Mouse (Mus musculus): Measurements from ENCODE around the gene Map7. TPM values are rescaled to one million over a fixed set of nuclear protein-coding genes. Genes with fewer than 3 reads are reported as not detected.

Gene Map7
- total and polyA plus RNA-seq, 2 experiments, result 11.1 to 13.7 TPM

DNA sequence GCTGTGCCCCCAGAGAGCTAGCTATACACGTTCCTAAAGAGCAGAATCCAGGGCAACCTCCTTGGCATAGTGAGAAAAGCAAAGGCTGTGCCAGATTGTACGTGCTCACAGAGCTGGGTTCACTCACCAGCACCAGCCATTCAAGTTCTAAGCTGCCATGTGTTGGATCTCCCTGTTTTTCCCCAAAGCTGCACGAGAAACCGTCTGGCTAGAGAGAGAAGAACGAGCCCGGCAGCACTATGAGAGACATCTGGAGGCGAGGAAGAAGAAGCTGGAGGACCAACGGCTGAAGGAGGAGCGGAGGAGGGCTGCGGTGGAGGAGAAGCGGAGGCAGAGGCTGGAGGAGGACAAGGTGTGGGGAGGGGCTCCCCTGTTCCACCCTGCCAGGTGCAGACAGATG, 96.8 kb downstream of the Map7 start:
- Histone ChIP-seq H3K27ac (replicated peaks; ENCODE audit: insufficient read depth, low read depth, low read length) (no peak overlapping the region), H3K4me3 (ENCODE audit: insufficient read depth, low read depth, low read length) (no peak overlapping the region), H3K4me1 (ENCODE audit: control insufficient read depth, insufficient read depth, low read length) (no peaks in the 10 kb centered on the region), H3K9ac (ENCODE audit: low read depth, low read length) (no peak overlapping the region), H3K36me3 (ENCODE audit: control insufficient read depth, insufficient read depth, low read length) (peaks cover 12% of the 10 kb centered on the region; the same call in 1 of the 2 replicates), H3K79me2 (ENCODE audit: control insufficient read depth, insufficient read depth, low read length) (no peaks in the 10 kb centered on the region), H3K27me3 (ENCODE audit: control insufficient read depth, insufficient read depth, low read length) (no peaks in the 10 kb centered on the region)
- TF ChIP-seq POLR2A (IDR thresholded peaks at IDR 0.05; ENCODE audit: extremely low read depth, insufficient read depth, low read length) (no peak), CTCF (IDR thresholded peaks at IDR 0.05; ENCODE audit: low read depth, low read length) (no peak)
- WGBS, result 93% methylated on average over 11 of the region's 11 CpGs
- DNase-seq (ENCODE audit: extremely low read depth, low read depth, low spot score), result no peak

DNA sequence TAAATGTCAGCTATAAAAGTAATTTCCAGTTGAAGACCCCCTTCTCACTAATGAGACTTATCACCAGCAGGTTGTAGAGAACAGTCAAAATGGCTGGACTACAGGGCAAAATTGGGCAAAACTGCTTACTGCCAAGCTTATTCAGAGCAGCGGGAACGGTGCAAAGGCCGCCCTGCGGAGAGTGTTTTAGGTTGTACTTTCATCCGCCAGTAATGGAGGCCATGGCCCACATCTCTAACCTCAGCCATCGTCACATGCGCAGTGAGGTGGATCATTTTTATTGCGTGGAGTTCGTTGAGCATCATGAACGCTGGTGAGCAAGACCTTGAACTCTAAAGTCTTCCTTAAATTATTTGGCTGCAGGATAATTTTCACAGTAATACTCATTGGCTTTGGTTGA, 100.8 kb downstream of the Map7 start:
- Histone ChIP-seq H3K27ac (replicated peaks; ENCODE audit: insufficient read depth, low read depth, low read length) (no peak overlapping the region), H3K4me3 (ENCODE audit: insufficient read depth, low read depth, low read length) (no peak overlapping the region), H3K27me3 (ENCODE audit: control insufficient read depth, insufficient read depth, low read length) (no peaks in the 10 kb centered on the region), H3K4me1 (ENCODE audit: control insufficient read depth, insufficient read depth, low read length) (no peaks in the 10 kb centered on the region), H3K79me2 (ENCODE audit: control insufficient read depth, insufficient read depth, low read length) (no peaks in the 10 kb centered on the region), H3K36me3 (ENCODE audit: control insufficient read depth, insufficient read depth, low read length) (peaks cover 19% of the 10 kb centered on the region; the same call in 1 of the 2 replicates), H3K9ac (ENCODE audit: low read depth, low read length) (no peak overlapping the region)
- WGBS, result 96% methylated on average over 10 of the region's 10 CpGs
- no peak for DNase-seq (ENCODE audit: extremely low read depth, low read depth, low spot score)
- TF ChIP-seq CTCF (IDR thresholded peaks at IDR 0.05; ENCODE audit: low read depth, low read length) (no peak), POLR2A (IDR thresholded peaks at IDR 0.05; ENCODE audit: extremely low read depth, insufficient read depth, low read length) (no peak)

DNA sequence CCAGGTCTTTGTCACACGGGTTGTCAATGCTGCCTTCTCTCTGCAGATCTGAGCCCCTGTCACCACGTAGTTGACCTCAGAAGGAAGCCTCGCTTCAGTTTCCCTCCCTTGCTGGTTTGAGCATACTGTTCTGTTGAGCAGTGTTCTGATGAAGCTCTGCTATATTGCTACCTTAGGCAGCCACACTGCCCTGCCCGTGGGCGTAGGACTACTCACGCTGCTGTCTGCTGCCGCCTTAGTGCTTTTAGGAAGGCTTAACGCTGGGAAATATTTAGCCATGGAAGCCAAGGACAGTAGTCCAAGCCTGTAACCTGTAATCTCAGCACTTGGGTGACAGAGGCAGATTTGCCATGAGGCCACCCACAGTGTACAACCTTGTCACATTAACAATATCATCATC, 107.3 kb downstream of the Map7 start:
- no peak overlapping the region for H3K9ac ChIP-seq (ENCODE audit: low read depth, low read length)
- no peak for DNase-seq (ENCODE audit: extremely low read depth, low read depth, low spot score)
- no peak overlapping the region for H3K27ac ChIP-seq (replicated peaks; ENCODE audit: insufficient read depth, low read depth, low read length)
- peaks cover 21% of the 10 kb centered on the region; the same call in 1 of the 2 replicates for H3K36me3 ChIP-seq (ENCODE audit: control insufficient read depth, insufficient read depth, low read length)
- H3K79me2 ChIP-seq (ENCODE audit: control insufficient read depth, insufficient read depth, low read length), result no peaks in the 10 kb centered on the region
- no peaks in the 10 kb centered on the region for H3K4me1 ChIP-seq (ENCODE audit: control insufficient read depth, insufficient read depth, low read length)
- TF ChIP-seq CTCF (IDR thresholded peaks at IDR 0.05; ENCODE audit: low read depth, low read length), result no peak
- no peak for TF ChIP-seq POLR2A (IDR thresholded peaks at IDR 0.05; ENCODE audit: extremely low read depth, insufficient read depth, low read length)
- 87% methylated on average over 8 of the region's 8 CpGs for WGBS
- H3K4me3 ChIP-seq (ENCODE audit: insufficient read depth, low read depth, low read length), result no peak overlapping the region
- H3K27me3 ChIP-seq (ENCODE audit: control insufficient read depth, insufficient read depth, low read length), result no peaks in the 10 kb centered on the region

DNA sequence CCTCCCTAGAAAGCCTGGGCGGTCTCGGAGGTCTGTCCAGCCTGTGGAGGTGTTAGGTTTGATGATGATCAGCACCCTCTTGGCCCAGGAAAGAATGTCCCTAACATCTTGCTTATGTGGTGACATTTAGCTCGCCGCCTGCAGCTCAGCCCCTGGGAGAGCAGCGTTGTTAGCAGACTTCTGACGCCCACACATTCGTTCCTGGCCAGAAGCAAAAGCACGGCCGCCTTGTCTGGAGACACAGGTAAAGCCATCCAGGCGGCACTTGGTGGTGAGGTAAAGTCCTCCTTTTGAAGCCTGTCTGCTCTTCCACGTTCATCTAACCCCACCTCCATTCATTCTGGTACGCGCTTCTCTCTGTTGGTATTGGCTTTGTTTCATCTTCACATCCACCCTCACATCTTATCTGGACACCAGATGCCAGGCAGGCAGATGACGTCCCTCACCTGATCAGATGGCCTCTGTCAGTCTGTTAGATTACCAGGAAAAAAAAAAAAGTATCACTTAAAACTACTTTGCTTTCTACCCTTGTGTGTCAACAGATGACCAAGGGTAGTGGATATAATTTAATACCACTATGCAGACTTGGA, 108.9 kb downstream of the Map7 start:
- 81% methylated on average over 14 of the region's 14 CpGs for WGBS
- no peaks in the 10 kb centered on the region for H3K79me2 ChIP-seq (ENCODE audit: control insufficient read depth, insufficient read depth, low read length)
- H3K27ac ChIP-seq (replicated peaks; ENCODE audit: insufficient read depth, low read depth, low read length), result no peak overlapping the region
- H3K4me3 ChIP-seq (ENCODE audit: insufficient read depth, low read depth, low read length), result no peak overlapping the region
- DNase-seq (ENCODE audit: extremely low read depth, low read depth, low spot score), result no peak
- H3K27me3 ChIP-seq (ENCODE audit: control insufficient read depth, insufficient read depth, low read length), result no peaks in the 10 kb centered on the region
- no peak overlapping the region for H3K9ac ChIP-seq (ENCODE audit: low read depth, low read length)
- TF ChIP-seq POLR2A (IDR thresholded peaks at IDR 0.05; ENCODE audit: extremely low read depth, insufficient read depth, low read length), result no peak
- no peak for TF ChIP-seq CTCF (IDR thresholded peaks at IDR 0.05; ENCODE audit: low read depth, low read length)
- H3K4me1 ChIP-seq (ENCODE audit: control insufficient read depth, insufficient read depth, low read length), result no peaks in the 10 kb centered on the region
- H3K36me3 ChIP-seq (ENCODE audit: control insufficient read depth, insufficient read depth, low read length), result peaks cover 22% of the 10 kb centered on the region; the same call in 1 of the 2 replicates

DNA sequence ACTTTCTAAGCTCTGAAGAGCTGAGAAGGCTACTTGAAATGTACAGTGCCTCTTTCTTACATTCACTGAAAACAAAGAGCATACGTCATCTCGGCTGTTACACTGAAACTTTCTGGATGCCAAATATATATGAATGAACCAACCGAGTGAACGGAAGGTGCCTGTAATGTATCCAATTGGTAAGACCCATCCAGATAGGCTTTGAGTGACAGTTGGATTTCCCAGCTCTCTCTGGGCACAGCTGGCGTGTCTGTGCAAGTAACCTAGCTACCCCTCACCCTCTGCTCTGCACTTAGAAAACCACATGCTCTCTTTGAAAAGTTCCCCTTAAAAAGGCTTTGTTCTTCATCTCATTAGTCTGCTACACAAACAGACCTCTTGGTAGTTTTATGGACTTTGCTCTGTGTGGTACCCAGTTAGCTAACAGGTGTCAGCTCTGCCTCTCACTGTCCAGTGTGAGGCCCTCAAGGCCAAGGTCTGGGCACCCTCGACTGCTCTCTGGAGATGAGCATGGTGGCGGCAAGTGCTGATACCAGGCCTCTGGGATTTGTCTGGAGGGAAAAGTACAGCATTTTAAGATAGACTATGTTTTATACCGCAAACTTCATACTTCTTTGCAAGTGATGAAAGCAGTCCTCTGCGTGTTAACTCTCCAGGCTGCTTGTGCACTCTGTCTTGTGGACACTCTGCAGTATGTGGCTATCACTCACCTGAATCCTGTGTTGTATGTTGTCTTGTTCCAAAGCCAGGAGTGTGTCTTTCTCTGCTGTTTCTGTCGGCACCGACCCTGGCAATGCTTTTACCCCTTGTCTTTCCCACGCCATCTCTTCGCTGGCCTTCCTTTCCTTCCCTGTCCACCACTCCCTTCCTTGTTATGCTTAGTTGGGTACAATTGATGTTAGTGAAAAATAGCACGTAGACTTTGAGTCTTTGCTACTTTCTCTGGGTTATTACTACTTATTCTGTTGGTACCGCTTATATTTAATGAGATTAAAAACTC, 109.8 kb downstream of the Map7 start:
- no peak for DNase-seq (ENCODE audit: extremely low read depth, low read depth, low spot score)
- H3K27ac ChIP-seq (replicated peaks; ENCODE audit: insufficient read depth, low read depth, low read length), result no peak overlapping the region
- no peaks in the 10 kb centered on the region for H3K4me1 ChIP-seq (ENCODE audit: control insufficient read depth, insufficient read depth, low read length)
- peaks cover 21% of the 10 kb centered on the region; the same call in 1 of the 2 replicates for H3K36me3 ChIP-seq (ENCODE audit: control insufficient read depth, insufficient read depth, low read length)
- H3K4me3 ChIP-seq (ENCODE audit: insufficient read depth, low read depth, low read length), result no peak overlapping the region
- no peak overlapping the region for H3K9ac ChIP-seq (ENCODE audit: low read depth, low read length)
- no peak for TF ChIP-seq CTCF (IDR thresholded peaks at IDR 0.05; ENCODE audit: low read depth, low read length)
- H3K79me2 ChIP-seq (ENCODE audit: control insufficient read depth, insufficient read depth, low read length), result no peaks in the 10 kb centered on the region
- 93% methylated on average over 15 of the region's 15 CpGs for WGBS
- no peaks in the 10 kb centered on the region for H3K27me3 ChIP-seq (ENCODE audit: control insufficient read depth, insufficient read depth, low read length)

All from liver, adult 2 months (tissue).